Mouse (Mus musculus): ENCODE results near the gene Fitm1. TPM values are rescaled to one million over a fixed set of nuclear protein-coding genes. Genes with fewer than 3 reads are reported as not detected.

The Fitm1 gene
- polyA plus RNA-seq, 1 experiment, result not detected

GRCm38 (mm10) chr14:55608339-55608738 lies 32.9 kb downstream of the Fitm1 start:
- Histone ChIP-seq H3K36me3 (replicated peaks; ENCODE audit: low read length) (peaks cover 65% of the 10 kb centered on the region), H3K4me1 (peaks cover 48% of the 10 kb centered on the region), H3K9me3 (no peaks in the 10 kb centered on the region), H3K27me3 (replicated peaks) (no peaks in the 10 kb centered on the region), H3K4me3 (replicated peaks) (no peak overlapping the region)
- no peak for TF ChIP-seq GATA1 (IDR thresholded peaks at IDR 0.05; ENCODE audit: borderline replicate concordance, low read length)
- no peak for TF ChIP-seq FLI1 (IDR thresholded peaks at IDR 0.05; ENCODE audit: low read length)

- Histone ChIP-seq H3K36me3 (replicated peaks; ENCODE audit: low read length) (peaks cover 26% of the 10 kb centered on the region), H3K4me1 (peaks cover 14% of the 10 kb centered on the region), H3K27me3 (replicated peaks) (peaks cover 3% of the 10 kb centered on the region), H3K4me3 (replicated peaks) (no peak overlapping the region), H3K9me3 (no peaks in the 10 kb centered on the region)
- TF ChIP-seq GATA1 (IDR thresholded peaks at IDR 0.05; ENCODE audit: borderline replicate concordance, low read length), result no peak
- no peak for TF ChIP-seq FLI1 (IDR thresholded peaks at IDR 0.05; ENCODE audit: low read length)
Measured at GRCm38 (mm10) chr14:55613346-55613745, 37.9 kb downstream of the Fitm1 start.

GRCm38 (mm10) chr14:55614565-55615178 lies 39.3 kb downstream of the Fitm1 start:
- Histone ChIP-seq H3K4me3 (replicated peaks) (no peak overlapping the region), H3K27me3 (replicated peaks) (peaks cover 14% of the 10 kb centered on the region), H3K9me3 (no peaks in the 10 kb centered on the region), H3K36me3 (replicated peaks; ENCODE audit: low read length) (peaks cover 13% of the 10 kb centered on the region), H3K4me1 (peaks cover 21% of the 10 kb centered on the region)
- no peak for TF ChIP-seq FLI1 (IDR thresholded peaks at IDR 0.05; ENCODE audit: low read length)

- Histone ChIP-seq H3K4me3 (replicated peaks) (no peak overlapping the region), H3K4me1 (peaks cover 21% of the 10 kb centered on the region), H3K9me3 (no peaks in the 10 kb centered on the region), H3K36me3 (replicated peaks; ENCODE audit: low read length) (peaks cover 2% of the 10 kb centered on the region), H3K27me3 (replicated peaks) (peaks cover 18% of the 10 kb centered on the region)
- no peak for TF ChIP-seq GATA1 (IDR thresholded peaks at IDR 0.05; ENCODE audit: borderline replicate concordance, low read length)
- TF ChIP-seq FLI1 (IDR thresholded peaks at IDR 0.05; ENCODE audit: low read length), result no peak
Measured at GRCm38 (mm10) chr14:55615876-55616275, 40.5 kb downstream of the Fitm1 start.

- H3K9me3 ChIP-seq, result no peaks in the 10 kb centered on the region
- TF ChIP-seq FLI1 (IDR thresholded peaks at IDR 0.05; ENCODE audit: low read length) (no peak), GATA1 (IDR thresholded peaks at IDR 0.05; ENCODE audit: borderline replicate concordance, low read length) (no peak)
- peaks cover 23% of the 10 kb centered on the region for H3K4me1 ChIP-seq
- H3K27me3 ChIP-seq (replicated peaks), result peaks cover 18% of the 10 kb centered on the region
- H3K36me3 ChIP-seq (replicated peaks; ENCODE audit: low read length), result no peaks in the 10 kb centered on the region
- no peak overlapping the region for H3K4me3 ChIP-seq (replicated peaks)
Measured at GRCm38 (mm10) chr14:55616844-55617243, 41.4 kb downstream of the Fitm1 start.

- Histone ChIP-seq H3K4me3 (replicated peaks) (peak within 1 kb of the TSS; percentile 76), H3K9me3 (no peaks in the 10 kb centered on the region), H3K36me3 (replicated peaks; ENCODE audit: low read length) (no peaks in the 10 kb centered on the region), H3K27me3 (replicated peaks) (peaks cover 18% of the 10 kb centered on the region), H3K4me1 (peaks cover 30% of the 10 kb centered on the region)
- TF ChIP-seq FLI1 (IDR thresholded peaks at IDR 0.05; ENCODE audit: low read length) (no peak), GATA1 (IDR thresholded peaks at IDR 0.05; ENCODE audit: borderline replicate concordance, low read length) (no peak)
Measured at GRCm38 (mm10) chr14:55617822-55618221, 42.4 kb downstream of the Fitm1 start, which contains the start of gene Rec8. TSS of gene Rec8 (plus strand) at chr14:55618037.

- peak overlapping the region; percentile 76 for H3K4me3 ChIP-seq (replicated peaks)
Measured at GRCm38 (mm10) chr14:55618486-55619195, 43.2 kb downstream of the Fitm1 start.

More at GRCm38 (mm10) chr14:55618486-55619195, 43.2 kb downstream of the Fitm1 start:
- Histone ChIP-seq H3K9me3 (no peaks in the 10 kb centered on the region), H3K4me1 (peaks cover 30% of the 10 kb centered on the region), H3K27me3 (replicated peaks) (peaks cover 18% of the 10 kb centered on the region), H3K36me3 (replicated peaks; ENCODE audit: low read length) (peaks cover 2% of the 10 kb centered on the region)
- TF ChIP-seq FLI1 (IDR thresholded peaks at IDR 0.05; ENCODE audit: low read length) (no peak), GATA1 (IDR thresholded peaks at IDR 0.05; ENCODE audit: borderline replicate concordance, low read length) (no peak)

Other genes with a start within 250 kb of the Fitm1 start
- gene Dhrs4, start 96.9 kb upstream of the Fitm1 start, polyA plus RNA-seq (2012; ENCODE audit: insufficient read depth, low replicate concordance), result 17.5 and 33.7 TPM in 2 replicates
- 1.9 TPM in 1 of 2 replicates, not detected in the other for gene Carmil3, start 85.0 kb upstream of the Fitm1 start, polyA plus RNA-seq (2012; ENCODE audit: insufficient read depth, low replicate concordance)
- gene Cpne6, start 65.2 kb upstream of the Fitm1 start, polyA plus RNA-seq (2012; ENCODE audit: insufficient read depth, low replicate concordance), result not detected in 2 replicates
- gene Nrl, start 50.6 kb upstream of the Fitm1 start, polyA plus RNA-seq (2012; ENCODE audit: insufficient read depth, low replicate concordance), result not detected in 2 replicates
- 19.1 and 50.7 TPM in 2 replicates for gene Pck2, start 35.4 kb upstream of the Fitm1 start, polyA plus RNA-seq (2012; ENCODE audit: insufficient read depth, low replicate concordance)
- gene Dcaf11, start 15.6 kb upstream of the Fitm1 start, polyA plus RNA-seq (2012; ENCODE audit: insufficient read depth, low replicate concordance), result 11.5 and 17.6 TPM in 2 replicates
- gene A730061H03Rik, start 15.2 kb upstream of the Fitm1 start, polyA plus RNA-seq (2012; ENCODE audit: insufficient read depth, low replicate concordance), result not detected in 2 replicates
- gene Psme1, start 2.5 kb downstream of the Fitm1 start, polyA plus RNA-seq (2012; ENCODE audit: insufficient read depth, low replicate concordance), result 66.3 and 162 TPM in 2 replicates
- gene Emc9, start 9.7 kb downstream of the Fitm1 start, polyA plus RNA-seq (2012; ENCODE audit: insufficient read depth, low replicate concordance), result 2.0 and 18.9 TPM in 2 replicates
- gene Psme2, start 15.5 kb downstream of the Fitm1 start, polyA plus RNA-seq (2012; ENCODE audit: insufficient read depth, low replicate concordance), result 23.2 and 78.2 TPM in 2 replicates
- 17.1 and 20.4 TPM in 2 replicates for gene Rnf31, start 16.1 kb downstream of the Fitm1 start, polyA plus RNA-seq (2012; ENCODE audit: insufficient read depth, low replicate concordance)
- gene Irf9, start 28.0 kb downstream of the Fitm1 start, polyA plus RNA-seq (2012; ENCODE audit: insufficient read depth, low replicate concordance), result 40.0 and 114 TPM in 2 replicates
- gene Rec8, start 42.4 kb downstream of the Fitm1 start, polyA plus RNA-seq (2012; ENCODE audit: insufficient read depth, low replicate concordance), result 1.4 and 9.7 TPM in 2 replicates
- gene Ipo4, start 60.3 kb downstream of the Fitm1 start, polyA plus RNA-seq (2012; ENCODE audit: insufficient read depth, low replicate concordance), result 12.4 and 38.3 TPM in 2 replicates
- gene Gm49378, start 62.3 kb downstream of the Fitm1 start, polyA plus RNA-seq (2012; ENCODE audit: insufficient read depth, low replicate concordance), result 0.64 and 4.9 TPM in 2 replicates
- 5.8 and 9.0 TPM in 2 replicates for gene Tm9sf1, start 68.2 kb downstream of the Fitm1 start, polyA plus RNA-seq (2012; ENCODE audit: insufficient read depth, low replicate concordance)
- gene Tssk4, start 74.6 kb downstream of the Fitm1 start, polyA plus RNA-seq (2012; ENCODE audit: insufficient read depth, low replicate concordance), result 0.23 TPM in 1 of 2 replicates, not detected in the other
- 3.3 and 20.1 TPM in 2 replicates for gene Mdp1, start 84.9 kb downstream of the Fitm1 start, polyA plus RNA-seq (2012; ENCODE audit: insufficient read depth, low replicate concordance)
- 12.5 and 39.5 TPM in 2 replicates for gene Gmpr2, start 96.3 kb downstream of the Fitm1 start, polyA plus RNA-seq (2012; ENCODE audit: insufficient read depth, low replicate concordance)
- 10.8 and 102 TPM in 2 replicates for gene Nedd8, start 96.5 kb downstream of the Fitm1 start, polyA plus RNA-seq (2012; ENCODE audit: insufficient read depth, low replicate concordance)
- gene Tinf2, start 106.2 kb downstream of the Fitm1 start, polyA plus RNA-seq (2012; ENCODE audit: insufficient read depth, low replicate concordance), result 15.6 and 18.7 TPM in 2 replicates
- gene Tgm1, start 138.3 kb downstream of the Fitm1 start, polyA plus RNA-seq (2012; ENCODE audit: insufficient read depth, low replicate concordance), result 1.1 and 2.7 TPM in 2 replicates
- 9.5 and 9.9 TPM in 2 replicates for gene Rabggta, start 146.6 kb downstream of the Fitm1 start, polyA plus RNA-seq (2012; ENCODE audit: insufficient read depth, low replicate concordance)
- gene Dhrs1, start 170.1 kb downstream of the Fitm1 start, polyA plus RNA-seq (2012; ENCODE audit: insufficient read depth, low replicate concordance), result 1.2 and 3.7 TPM in 2 replicates
- 18.3 and 25.1 TPM in 2 replicates for gene Nop9, start 170.1 kb downstream of the Fitm1 start, polyA plus RNA-seq (2012; ENCODE audit: insufficient read depth, low replicate concordance)
- 1.5 and 3.3 TPM in 2 replicates for gene Cideb, start 182.8 kb downstream of the Fitm1 start, polyA plus RNA-seq (2012; ENCODE audit: insufficient read depth, low replicate concordance)
- gene Ltb4r2, start 185.8 kb downstream of the Fitm1 start, polyA plus RNA-seq (2012; ENCODE audit: insufficient read depth, low replicate concordance), result 3.2 and 5.6 TPM in 2 replicates
- gene Ltb4r1, start 190.3 kb downstream of the Fitm1 start, polyA plus RNA-seq (2012; ENCODE audit: insufficient read depth, low replicate concordance), result 24.2 and 36.1 TPM in 2 replicates
- not detected in 2 replicates for gene Adcy4, start 208.5 kb downstream of the Fitm1 start, polyA plus RNA-seq (2012; ENCODE audit: insufficient read depth, low replicate concordance)
- 38.4 and 95.9 TPM in 2 replicates for gene Ripk3, start 213.2 kb downstream of the Fitm1 start, polyA plus RNA-seq (2012; ENCODE audit: insufficient read depth, low replicate concordance)
- 0.08 TPM in 1 of 2 replicates, not detected in the other for gene Nfatc4, start 247.5 kb downstream of the Fitm1 start, polyA plus RNA-seq (2012; ENCODE audit: insufficient read depth, low replicate concordance)

Measured in megakaryocyte, embryonic 14.5 days (primary cell).